12 mouse cellular contexts compared by ENCODE assay signal in the genomic region with DNA sequence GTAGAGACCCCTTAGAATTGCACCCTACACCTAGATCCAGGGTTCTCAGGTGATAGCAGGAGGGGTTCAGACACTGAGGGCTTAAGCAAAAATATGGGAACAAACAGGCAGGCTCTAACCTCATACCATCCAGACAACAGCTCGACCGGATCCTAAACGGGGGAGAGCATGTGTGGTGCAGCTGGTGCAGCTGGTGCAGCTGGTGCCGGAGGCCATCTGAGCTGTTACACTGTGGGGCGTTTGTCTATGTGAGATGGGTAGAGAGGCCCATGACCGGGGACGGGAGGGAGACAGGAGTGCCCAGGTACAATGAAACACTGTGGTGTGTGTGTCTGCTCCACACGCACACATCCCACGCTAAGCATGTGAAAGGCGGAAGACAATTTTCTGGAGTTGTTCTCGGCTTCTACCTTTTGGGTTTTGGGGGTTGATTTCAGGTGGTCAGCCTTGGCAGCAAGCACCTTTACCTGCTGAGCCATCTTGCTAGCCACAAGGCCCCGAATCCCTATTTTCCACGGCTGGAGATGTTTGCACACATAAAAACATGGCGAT. TPM values are rescaled to one million over a fixed set of nuclear protein-coding genes. Genes with fewer than 3 reads are reported as not detected.
DNase-seq lines count a peak whose midpoint lies in the region; ATAC-seq and TF ChIP-seq lines count a peak whose summit lies in the region.
"Had no signal": no experiment of that assay in that cellular context is flagged by ENCODE, and none has a peak within 500 bp of the region (broad histone marks: within the 10 kb centered on the region; RNA-seq: fewer than 3 reads in every experiment).

No protein-coding gene starts in this region.

- no peak overlapping the region for H3K9ac ChIP-seq in midbrain, embryonic 11.5 days (ENCODE audit: low read length)
- no peak overlapping the region for H3K9ac ChIP-seq in midbrain, postnatal 0 days (replicated peaks; ENCODE audit: low read length, poor library complexity, severe bottlenecking)
- H3K9ac ChIP-seq in forebrain, embryonic 14.5 days (ENCODE audit: low read length) = peak overlapping the region; percentile 9; the same call in 1 of the 2 replicates
- no peak overlapping the region for H3K9ac ChIP-seq in limb, embryonic 14.5 days (ENCODE audit: low read depth, low read length, severe bottlenecking)
- H3K9ac ChIP-seq in intestine, embryonic 15.5 days = no peak overlapping the region
- H3K9ac ChIP-seq: lung, embryonic 14.5 days; stomach, embryonic 15.5 days had no signal

- peaks cover under 1% of the 10 kb centered on the region; the same call in 1 of the 2 replicates for H3K27me3 ChIP-seq in midbrain, embryonic 11.5 days (ENCODE audit: control insufficient read depth, insufficient read depth, low read length)
- H3K27me3 ChIP-seq in midbrain, postnatal 0 days (ENCODE audit: insufficient read depth, low read length) = no peaks in the 10 kb centered on the region
- H3K27me3 ChIP-seq in forebrain, embryonic 14.5 days (replicated peaks; ENCODE audit: control insufficient read depth, insufficient read depth, low read length) = no peaks in the 10 kb centered on the region
- H3K27me3 ChIP-seq in limb, embryonic 14.5 days (ENCODE audit: control insufficient read depth, insufficient read depth, low read length) = no peaks in the 10 kb centered on the region
- H3K27me3 ChIP-seq in intestine, embryonic 15.5 days (replicated peaks) = 0 out of 2 replicates have a peak, but pooled peaks cover 3% of the 10 kb centered on the region
- H3K27me3 ChIP-seq: CH12.LX had no signal

- H3K4me3 ChIP-seq in midbrain, embryonic 11.5 days (ENCODE audit: low read depth, low read length) = no peak overlapping the region
- H3K4me3 ChIP-seq in midbrain, postnatal 0 days (ENCODE audit: low read depth, low read length) = no peak overlapping the region
- H3K4me3 ChIP-seq in forebrain, embryonic 14.5 days (ENCODE audit: low read depth, low read length) = no peak overlapping the region
- H3K4me3 ChIP-seq in limb, embryonic 14.5 days (replicated peaks; ENCODE audit: low read length) = no peak overlapping the region
- H3K4me3 ChIP-seq in intestine, embryonic 15.5 days (replicated peaks) = no peak overlapping the region
- H3K4me3 ChIP-seq: heart, adult 2 months; stomach, embryonic 15.5 days had no signal

- 77% methylated on average over 14 of the region's 14 CpGs for WGBS in midbrain, embryonic 11.5 days
- 66% methylated on average over 14 of the region's 14 CpGs for WGBS in midbrain, postnatal 0 days
- WGBS in forebrain, embryonic 14.5 days = 73% methylated on average over 14 of the region's 14 CpGs
- WGBS in limb, embryonic 14.5 days = 72% methylated on average over 14 of the region's 14 CpGs
- WGBS in intestine, embryonic 15.5 days = 74% methylated on average over 14 of the region's 14 CpGs

- H3K9me3 ChIP-seq in midbrain, embryonic 11.5 days (ENCODE audit: control insufficient read depth, low read length) = no peaks in the 10 kb centered on the region
- no peaks in the 10 kb centered on the region for H3K9me3 ChIP-seq in midbrain, postnatal 0 days (ENCODE audit: low read length)
- H3K9me3 ChIP-seq in forebrain, embryonic 14.5 days (replicated peaks; ENCODE audit: control insufficient read depth, low read length) = no peaks in the 10 kb centered on the region
- H3K9me3 ChIP-seq in limb, embryonic 14.5 days (ENCODE audit: control insufficient read depth, low read length) = no peaks in the 10 kb centered on the region
- no peaks in the 10 kb centered on the region for H3K9me3 ChIP-seq in intestine, embryonic 15.5 days
- H3K9me3 ChIP-seq: stomach, embryonic 15.5 days had no signal

- ATAC-seq in midbrain, embryonic 11.5 days (ENCODE audit: low FRiP score) = peak; percentile 30; the same call in 1 of the 2 replicates
- ATAC-seq in midbrain, postnatal 0 days (ENCODE audit: low FRiP score) = no peak
- ATAC-seq in forebrain, embryonic 14.5 days = peak; percentile 25
- peak; percentile 16; the same call in 1 of the 2 replicates for ATAC-seq in limb, embryonic 14.5 days (ENCODE audit: low FRiP score, low read depth)
- no peak for ATAC-seq in intestine, embryonic 15.5 days

- TF ChIP-seq CTCF in midbrain, postnatal 0 days (IDR thresholded peaks at IDR 0.05) = no peak

- no peak overlapping the region for H3K4me2 ChIP-seq in midbrain, embryonic 11.5 days
- no peak overlapping the region for H3K4me2 ChIP-seq in midbrain, postnatal 0 days (ENCODE audit: low read depth, low read length, poor library complexity, severe bottlenecking)
- no peak overlapping the region for H3K4me2 ChIP-seq in forebrain, embryonic 14.5 days (ENCODE audit: low read length)
- no peak overlapping the region for H3K4me2 ChIP-seq in limb, embryonic 14.5 days (replicated peaks; ENCODE audit: low read depth, low read length, severe bottlenecking)
- no peak overlapping the region for H3K4me2 ChIP-seq in intestine, embryonic 15.5 days (replicated peaks)
- H3K4me2 ChIP-seq: lung, embryonic 14.5 days; stomach, embryonic 15.5 days had no signal

- intact Hi-C loops in gastrocnemius, postnatal 36 days (cut with DNase I) = loop anchor here (1.0 to 5.0 kb wide), 2 partner anchors 189 to 436 kb away; no protein-coding TSS in a partner anchor

- peak; percentile 89 for DNase-seq in midbrain, embryonic 11.5 days (ENCODE audit: low spot score, missing footprints)
- DNase-seq in midbrain, postnatal 0 days (ENCODE audit: low spot score) = no peak
- DNase-seq in forebrain, embryonic 14.5 days (ENCODE audit: low spot score) = peak; percentile 32
- DNase-seq in limb, embryonic 14.5 days (ENCODE audit: low spot score) = no peak
- DNase-seq in retina, postnatal 1 day = peak; percentile 70
- no peak for DNase-seq in gastrocnemius, postnatal 36 days
- DNase-seq in spleen, adult 12 weeks (ENCODE audit: low spot score) = no peak

- no peak for TF ChIP-seq POLR2A in limb, embryonic 14.5 days (IDR thresholded peaks at IDR 0.05; ENCODE audit: borderline replicate concordance, extremely low read depth, insufficient read depth, insufficient read length)

- H3K27ac ChIP-seq in midbrain, embryonic 11.5 days (ENCODE audit: low read depth, low read length) = no peak overlapping the region
- no peak overlapping the region for H3K27ac ChIP-seq in midbrain, postnatal 0 days (ENCODE audit: low read depth, low read length)
- H3K27ac ChIP-seq in forebrain, embryonic 14.5 days (ENCODE audit: low read depth, low read length) = no peak overlapping the region; the same call in 1 of the 2 replicates
- H3K27ac ChIP-seq in limb, embryonic 14.5 days (replicated peaks; ENCODE audit: low read depth, low read length) = no peak overlapping the region
- H3K27ac ChIP-seq in intestine, embryonic 15.5 days = no peak overlapping the region
- H3K27ac ChIP-seq: heart, adult 2 months; stomach, embryonic 15.5 days had no signal

- no peaks in the 10 kb centered on the region for H3K36me3 ChIP-seq in midbrain, embryonic 11.5 days (ENCODE audit: control insufficient read depth, insufficient read depth, low read length)
- H3K36me3 ChIP-seq in midbrain, postnatal 0 days (ENCODE audit: insufficient read depth, low read length) = no peaks in the 10 kb centered on the region; the same call in 1 of the 2 replicates
- H3K36me3 ChIP-seq in forebrain, embryonic 14.5 days (ENCODE audit: control insufficient read depth, insufficient read depth, low read length) = peaks cover 16% of the 10 kb centered on the region
- peaks cover 4% of the 10 kb centered on the region for H3K36me3 ChIP-seq in limb, embryonic 14.5 days (ENCODE audit: control insufficient read depth, insufficient read depth, low read length)
- H3K36me3 ChIP-seq in intestine, embryonic 15.5 days = no peaks in the 10 kb centered on the region
- H3K36me3 ChIP-seq: stomach, embryonic 15.5 days had no signal

- H3K4me1 ChIP-seq in midbrain, embryonic 11.5 days (ENCODE audit: control insufficient read depth, insufficient read depth, low read length) = peaks cover 16% of the 10 kb centered on the region
- H3K4me1 ChIP-seq in midbrain, postnatal 0 days (ENCODE audit: insufficient read depth, low read length) = peaks cover 7% of the 10 kb centered on the region; the same call in 1 of the 2 replicates
- peaks cover 16% of the 10 kb centered on the region for H3K4me1 ChIP-seq in forebrain, embryonic 14.5 days (ENCODE audit: control insufficient read depth, insufficient read depth, low read length)
- H3K4me1 ChIP-seq in limb, embryonic 14.5 days (ENCODE audit: control insufficient read depth, insufficient read depth, low read length) = peaks cover 8% of the 10 kb centered on the region
- peaks cover 13% of the 10 kb centered on the region; the same call in 1 of the 2 replicates for H3K4me1 ChIP-seq in intestine, embryonic 15.5 days (replicated peaks)

RNA-seq across cellular contexts. Expression of a gene that starts 3.0 kb away (rescaled TPM):
- polyA plus RNA-seq in midbrain, embryonic 11.5 days (2014; fragmentation: Nextera tagmentation; extraction: Ambion mirVana) = 27.5 and 28.3 TPM in 2 replicates
- total RNA-seq in midbrain, postnatal 0 days (2014; rRNA removed) = 22.1 and 29.3 TPM in 2 replicates
- 15.7 and 17.4 TPM in 2 replicates for polyA plus RNA-seq in midbrain, postnatal 0 days (2015; fragmentation: Nextera tagmentation; extraction: Ambion mirVana)
- polyA plus RNA-seq in forebrain, embryonic 14.5 days (2014; fragmentation: Nextera tagmentation; extraction: Ambion mirVana) = 29.9 and 37.3 TPM in 2 replicates
- polyA plus RNA-seq in limb, embryonic 14.5 days (2012; rRNA removed) = 19.4 and 23.5 TPM in 2 replicates
- polyA plus RNA-seq in limb, embryonic 14.5 days (2014; fragmentation: Nextera tagmentation; extraction: Ambion mirVana) = 10.0 and 14.1 TPM in 2 replicates
- 1 to 10 TPM in 1 of 2 experiments, under 1 TPM in 1; 0.99 to 1.4 TPM for total RNA-seq in gastrocnemius, postnatal 36 days (2021)
- polyA plus RNA-seq in intestine, embryonic 15.5 days (2015; fragmentation: Nextera tagmentation; extraction: Ambion mirVana) = 22.9 and 24.5 TPM in 2 replicates

RNA-seq across cellular contexts. Expression of a gene that starts 6.0 kb away (rescaled TPM):
- 20.3 and 21.6 TPM in 2 replicates for polyA plus RNA-seq in midbrain, embryonic 11.5 days (2014; fragmentation: Nextera tagmentation; extraction: Ambion mirVana)
- total RNA-seq in midbrain, postnatal 0 days (2014; rRNA removed) = 7.2 and 7.6 TPM in 2 replicates
- polyA plus RNA-seq in midbrain, postnatal 0 days (2015; fragmentation: Nextera tagmentation; extraction: Ambion mirVana) = 9.7 and 10.7 TPM in 2 replicates
- polyA plus RNA-seq in forebrain, embryonic 14.5 days (2014; fragmentation: Nextera tagmentation; extraction: Ambion mirVana) = 20.0 and 22.9 TPM in 2 replicates
- polyA plus RNA-seq in limb, embryonic 14.5 days (2012; rRNA removed) = 21.9 and 22.6 TPM in 2 replicates
- 6.4 and 8.5 TPM in 2 replicates for polyA plus RNA-seq in limb, embryonic 14.5 days (2014; fragmentation: Nextera tagmentation; extraction: Ambion mirVana)
- 1 to 10 TPM in 1 of 2 experiments, under 1 TPM in 1; 0.62 to 1.1 TPM for total RNA-seq in gastrocnemius, postnatal 36 days (2021)
- 4.8 and 5.1 TPM in 2 replicates for polyA plus RNA-seq in intestine, embryonic 15.5 days (2015; fragmentation: Nextera tagmentation; extraction: Ambion mirVana)

Comparison
In these comparisons a context has a peak if more than half of its experiments do, and no peak if none do; other contexts are left out.
1. ATAC-seq: peak in midbrain, embryonic 11.5 days (single experiment), forebrain, embryonic 14.5 days (single experiment) and limb, embryonic 14.5 days (single experiment); none in midbrain, postnatal 0 days (single experiment) and intestine, embryonic 15.5 days (single experiment).
2. DNase-seq: peak in midbrain, embryonic 11.5 days (single experiment), forebrain, embryonic 14.5 days (single experiment) and retina, postnatal 1 day (single experiment); none in midbrain, postnatal 0 days (single experiment), limb, embryonic 14.5 days (single experiment), gastrocnemius, postnatal 36 days (0 of 2) and spleen, adult 12 weeks (single experiment).